Mouse (Mus musculus): Measurements from ENCODE around the gene Rsph14. TPM values are rescaled to one million over a fixed set of nuclear protein-coding genes. Genes with fewer than 3 reads are reported as not detected.

Gene Rsph14
- total RNA-seq, 2 experiments from 2014 or later, result not detected

- intact Hi-C loops (cut with DNase I), result no loop called here
Observed at GRCm38 (mm10) chr10:75006889-75007662, 25.3 kb downstream of the Rsph14 start.

GRCm38 (mm10) chr10:75004067-75004466 is 28.3 kb downstream of the Rsph14 start:
- DNase-seq, result no peak
- intact Hi-C loops (cut with DNase I), result no loop called here

More at GRCm38 (mm10) chr10:75006889-75007662, 25.3 kb downstream of the Rsph14 start:
- DNase-seq, result no peak

DNA sequence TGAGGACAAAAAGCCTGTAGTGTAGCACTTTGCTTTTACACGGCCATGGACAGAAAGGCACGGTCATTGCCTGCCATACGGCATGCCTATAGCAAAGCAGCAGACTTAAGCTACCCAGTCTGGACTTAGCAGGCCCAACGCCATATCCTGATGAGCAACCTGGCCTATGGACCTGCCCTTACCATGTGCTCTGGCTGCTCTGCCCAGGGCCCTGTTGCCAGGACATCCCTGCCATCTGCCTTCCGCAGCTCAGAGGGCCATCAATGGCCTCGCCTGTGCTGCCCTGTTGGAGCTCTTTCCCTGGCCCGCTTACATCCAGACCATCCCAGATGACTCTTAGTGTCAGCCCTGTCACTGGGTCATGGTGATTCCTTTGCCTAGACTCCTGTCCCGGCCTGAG is 31.0 kb downstream of the Rsph14 start:
- intact Hi-C loops (cut with DNase I), result no loop called here
- DNase-seq, result no peak

- intact Hi-C loops (cut with DNase I), result no loop called here
- DNase-seq, result no peak
Observed at GRCm38 (mm10) chr10:74995377-74995776, 37.0 kb downstream of the Rsph14 start.

DNA sequence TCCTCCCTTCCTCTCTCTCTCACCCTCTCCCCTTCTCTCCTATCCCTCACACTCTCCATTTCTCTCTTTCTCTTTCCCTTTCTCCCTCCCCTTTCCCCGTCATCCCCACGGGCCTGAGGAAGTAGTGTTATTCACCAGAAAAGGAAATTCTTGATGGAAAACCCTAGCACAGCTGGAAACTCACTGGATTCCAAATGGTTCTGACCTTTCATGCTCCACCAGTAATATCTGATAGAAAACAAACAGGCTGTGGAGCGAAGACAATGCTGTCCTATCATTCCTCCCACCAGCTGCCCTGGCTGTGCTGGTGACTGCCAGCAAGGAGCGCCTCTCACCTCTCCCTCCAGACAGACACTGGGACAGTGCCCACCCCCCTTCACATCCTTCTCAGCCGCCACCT is 37.5 kb downstream of the Rsph14 start:
- DNase-seq, result no peak
- intact Hi-C loops (cut with DNase I), result no loop called here

DNA sequence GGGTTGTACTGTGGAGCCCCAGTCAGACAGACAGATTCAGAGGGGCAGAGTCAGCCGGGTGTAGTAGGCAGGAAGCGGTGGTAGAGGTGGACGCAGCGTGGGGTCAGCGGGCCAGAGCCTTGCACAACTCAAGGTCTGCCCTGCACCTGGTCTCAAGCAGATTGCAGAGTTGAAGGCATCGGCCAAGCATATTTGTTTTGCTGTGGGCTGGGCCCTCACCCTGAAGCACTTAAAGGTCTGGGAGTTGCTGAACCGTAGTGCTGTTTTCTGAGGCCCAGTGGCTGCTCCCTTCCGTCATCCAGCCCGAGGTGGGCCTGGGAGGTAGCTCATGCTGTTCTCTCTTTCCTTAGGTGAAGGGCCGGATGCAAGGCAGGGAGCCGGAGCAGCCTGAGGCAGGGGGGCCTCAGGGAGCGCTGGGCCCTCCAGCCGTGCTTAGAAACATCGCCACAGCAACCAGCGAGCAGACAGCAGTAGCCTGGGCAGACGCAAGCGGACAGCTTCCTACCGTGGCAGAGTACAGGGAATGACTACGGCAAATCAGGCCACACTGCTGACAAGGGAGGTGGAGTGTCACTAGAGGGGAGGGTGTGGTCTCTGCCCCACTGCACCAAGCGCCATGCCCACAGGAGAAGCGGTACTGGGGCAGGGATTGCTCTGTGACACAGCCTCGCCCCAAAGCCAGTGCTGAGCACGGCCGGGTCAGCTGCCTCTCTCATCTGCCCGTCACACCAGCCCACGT is 41.6 kb downstream of the Rsph14 start:
- DNase-seq, result no peak
- intact Hi-C loops (cut with DNase I), result no loop called here

GRCm38 (mm10) chr10:74989814-74990213 is 42.6 kb downstream of the Rsph14 start:
- no peak for DNase-seq
- intact Hi-C loops (cut with DNase I), result no loop called here

- no peak for DNase-seq
- intact Hi-C loops (cut with DNase I), result no loop called here
Observed at GRCm38 (mm10) chr10:74987698-74988470, 44.5 kb downstream of the Rsph14 start.

GRCm38 (mm10) chr10:74983176-74983575 is 49.2 kb downstream of the Rsph14 start:
- no peak for DNase-seq
- intact Hi-C loops (cut with DNase I), result no loop called here

DNA sequence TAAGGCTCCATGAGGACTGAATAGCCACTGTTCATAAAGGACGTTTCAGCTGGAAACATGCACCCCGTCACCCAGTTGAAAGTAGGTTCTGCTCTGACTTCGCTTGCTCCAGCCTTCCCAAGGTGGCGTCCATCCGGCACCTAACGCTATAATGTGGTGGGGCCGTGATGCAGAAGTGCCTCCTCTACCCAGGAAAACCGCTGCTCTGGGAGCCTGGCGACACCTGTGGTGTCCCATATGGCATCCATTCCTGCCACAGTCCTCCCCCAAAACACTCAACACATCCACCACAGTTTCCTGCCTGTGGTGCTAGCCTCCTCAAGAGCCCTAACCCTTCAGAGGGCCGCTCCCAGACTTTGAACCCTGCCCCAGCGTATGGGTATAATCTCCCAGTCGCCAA is 51.2 kb downstream of the Rsph14 start:
- intact Hi-C loops (cut with DNase I), result no loop called here

DNA sequence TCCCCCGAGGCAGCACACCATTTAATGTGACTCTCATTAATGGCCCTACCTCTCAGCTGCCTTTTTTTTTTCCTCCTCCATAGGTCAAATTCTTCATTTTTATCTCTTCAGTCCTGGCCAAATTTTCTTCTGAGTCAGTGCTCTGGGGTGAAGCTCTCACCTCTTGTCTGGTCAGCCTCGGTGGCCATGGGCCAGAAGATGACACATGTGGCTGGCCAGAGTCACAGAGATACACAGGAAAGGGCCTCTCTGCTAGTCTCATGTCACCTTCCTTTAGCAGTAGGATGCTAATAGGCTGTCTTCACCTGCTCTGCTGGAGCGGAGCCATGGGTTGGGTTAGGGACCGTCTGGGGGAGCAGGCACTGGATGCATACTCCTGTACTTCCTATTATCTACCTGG is 54.3 kb downstream of the Rsph14 start:
- intact Hi-C loops (cut with DNase I), result no loop called here
- DNase-seq, result no peak

More for the DNA sequence above, 51.2 kb downstream of the Rsph14 start:
- no peak for DNase-seq

DNA sequence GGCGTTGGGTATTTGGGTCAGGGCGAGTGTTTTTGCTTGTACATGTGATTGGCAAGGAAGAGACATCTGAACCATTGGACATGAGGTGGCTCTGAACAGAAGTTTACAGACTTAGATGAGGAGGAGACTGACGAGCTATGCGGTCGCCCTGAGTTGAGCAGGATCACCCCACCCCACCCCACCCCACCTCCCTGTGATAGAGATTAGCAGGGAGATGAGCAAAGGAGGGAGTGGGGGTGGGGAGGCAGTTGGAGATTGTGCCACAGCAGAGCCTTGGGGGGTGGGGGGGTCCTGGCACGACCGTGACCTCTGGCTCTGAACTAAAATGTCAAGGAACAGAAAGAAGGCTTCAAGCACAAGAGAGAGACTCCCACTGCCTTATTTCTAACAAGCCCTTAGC is 56.0 kb downstream of the Rsph14 start:
- DNase-seq, result no peak
- intact Hi-C loops (cut with DNase I), result no loop called here

DNA sequence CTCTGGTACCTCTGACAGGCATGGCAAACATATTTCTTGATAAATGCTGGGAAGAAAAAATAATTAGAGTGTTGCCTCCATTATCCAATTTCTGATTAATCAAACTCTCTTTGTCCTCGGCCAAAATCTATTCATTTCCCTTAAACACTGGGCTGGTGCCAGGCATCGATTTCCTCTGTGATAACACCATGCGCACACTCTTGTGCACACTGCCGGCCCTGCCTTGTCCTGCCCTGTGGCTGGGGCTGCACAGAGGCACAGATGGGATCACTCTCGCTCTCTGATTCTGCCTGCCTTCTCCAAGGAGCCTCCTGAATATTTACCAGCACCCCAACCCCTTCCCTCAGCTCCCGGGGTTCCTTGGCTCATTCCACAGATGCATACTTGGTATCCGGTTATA is 56.8 kb downstream of the Rsph14 start:
- DNase-seq, result no peak
- intact Hi-C loops (cut with DNase I), result no loop called here

- DNase-seq, result no peak
- intact Hi-C loops (cut with DNase I), result no loop called here
Observed at GRCm38 (mm10) chr10:74973026-74973425, 59.4 kb downstream of the Rsph14 start.

DNA sequence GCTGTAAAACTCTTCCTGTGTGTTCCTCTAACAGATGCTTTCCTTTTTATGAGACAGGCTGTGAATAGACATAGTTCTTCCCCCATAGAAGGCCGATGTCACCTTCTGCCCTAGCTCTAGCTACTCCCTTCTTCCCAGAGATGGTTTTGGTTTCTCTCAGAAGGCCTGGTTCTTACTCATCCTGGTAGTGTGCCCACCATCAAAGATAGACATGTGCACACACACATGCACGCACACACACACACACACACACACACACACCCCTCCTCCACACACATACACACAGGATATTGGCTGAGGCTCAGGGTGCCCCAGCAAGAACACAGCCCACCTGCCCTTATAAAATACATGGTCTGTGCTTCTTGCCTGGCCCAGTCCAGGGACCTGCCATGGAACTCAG is 63.1 kb downstream of the Rsph14 start:
- no peak for DNase-seq
- intact Hi-C loops (cut with DNase I), result no loop called here

GRCm38 (mm10) chr10:74967651-74968267 is 64.6 kb downstream of the Rsph14 start:
- DNase-seq, result no peak
- intact Hi-C loops (cut with DNase I), result no loop called here

- intact Hi-C loops (cut with DNase I), result no loop called here
- DNase-seq, result peak; percentile 94 to 96
Observed at GRCm38 (mm10) chr10:74966850-74967451, 65.4 kb downstream of the Rsph14 start, which contains the start of gene Gnaz. Gnaz (plus strand) TSS chr10:74967177.

DNA sequence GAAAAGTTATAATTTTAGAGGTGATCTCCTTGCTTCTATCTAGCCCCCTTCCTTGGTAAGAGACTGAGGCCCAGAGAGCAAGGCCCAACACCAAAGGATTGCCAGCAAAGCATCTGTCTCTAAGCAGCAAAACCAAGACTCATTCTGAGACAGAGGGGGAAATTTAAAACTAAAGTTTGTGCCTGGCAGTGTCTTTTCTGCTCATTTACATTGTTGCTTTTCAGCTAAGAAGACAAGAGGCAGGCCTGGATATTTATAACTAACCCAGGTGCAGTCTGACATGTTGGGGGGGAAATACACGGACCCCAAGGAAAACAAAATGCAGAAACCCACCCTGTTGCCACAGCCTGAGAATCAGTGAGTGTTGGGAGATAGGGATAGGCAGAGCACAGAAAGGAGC is 68.0 kb downstream of the Rsph14 start:
- no peak for DNase-seq
- intact Hi-C loops (cut with DNase I), result no loop called here

GRCm38 (mm10) chr10:74952830-74953443 is 79.4 kb downstream of the Rsph14 start:
- intact Hi-C loops (cut with DNase I), result loop anchor here (5.0 kb wide), 1 partner anchor 1054 kb away; no protein-coding TSS in a partner anchor

GRCm38 (mm10) chr10:74940795-74941194 is 91.6 kb downstream of the Rsph14 start:
- intact Hi-C loops (cut with DNase I), result no loop called here
- no peak for DNase-seq

More at GRCm38 (mm10) chr10:74952830-74953443, 79.4 kb downstream of the Rsph14 start:
- DNase-seq, result no peak
